Mouse (Mus musculus): Measurements from ENCODE around the gene Fam240a. TPM values are rescaled to one million over a fixed set of nuclear protein-coding genes. Genes with fewer than 3 reads are reported as not detected.

Fam240a gene
- total RNA-seq, 2 experiments from 2014 or later, result not detected

- DNase-seq, result no peak
Measured at GRCm38 (mm10) chr9:110892552-110892951, 24.1 kb downstream of the Fam240a start.

GRCm38 (mm10) chr9:110891077-110891828 lies 25.4 kb downstream of the Fam240a start:
- DNase-seq, result peak in 1 of 2 experiments; percentile 34

GRCm38 (mm10) chr9:110890026-110890783 lies 26.5 kb downstream of the Fam240a start:
- DNase-seq, result no peak

- no peak for DNase-seq
Measured at GRCm38 (mm10) chr9:110888935-110889334, 27.7 kb downstream of the Fam240a start.

- no peak for DNase-seq
Measured at GRCm38 (mm10) chr9:110887388-110888303, 29.0 kb downstream of the Fam240a start.

- DNase-seq, result peak; percentile 35 to 39
Measured at GRCm38 (mm10) chr9:110881953-110882352, 34.7 kb downstream of the Fam240a start.

GRCm38 (mm10) chr9:110880772-110881171 lies 35.9 kb downstream of the Fam240a start:
- DNase-seq, result peak; percentile 43 to 54

- peak; percentile 85 to 92 for DNase-seq
Measured at GRCm38 (mm10) chr9:110879998-110880561, 36.6 kb downstream of the Fam240a start, which contains the start of gene Tmie. Gene Tmie (minus strand): TSS chr9:110880113.

- DNase-seq, result peak; percentile 48 to 72
Measured at GRCm38 (mm10) chr9:110879191-110879920, 37.3 kb downstream of the Fam240a start, which contains the start of gene Als2cl. Gene Als2cl (plus strand): TSS chr9:110879870.

- peak; percentile 69 to 86 for DNase-seq
Measured at GRCm38 (mm10) chr9:110877888-110878287, 38.8 kb downstream of the Fam240a start.

- peak; percentile 25 to 37 for DNase-seq
Measured at GRCm38 (mm10) chr9:110877353-110877752, 39.3 kb downstream of the Fam240a start.

- DNase-seq, result peak in 1 of 2 experiments; percentile 28
Measured at GRCm38 (mm10) chr9:110875288-110875695, 41.4 kb downstream of the Fam240a start.

GRCm38 (mm10) chr9:110874660-110875191 lies 41.9 kb downstream of the Fam240a start:
- no peak for DNase-seq

- DNase-seq, result peak; percentile 61 to 72
Measured at GRCm38 (mm10) chr9:110873681-110874659, 42.7 kb downstream of the Fam240a start.

GRCm38 (mm10) chr9:110871030-110871429 lies 45.6 kb downstream of the Fam240a start:
- DNase-seq, result peak; percentile 62 to 65
